Mouse (Mus musculus): ENCODE measurements around the gene Pxmp2. TPM values are rescaled to one million over a fixed set of nuclear protein-coding genes. Genes with fewer than 3 reads are reported as not detected.

Gene Pxmp2
- polyA plus RNA-seq, 1 experiment from 2014 or later = 6.6 TPM

DNA sequence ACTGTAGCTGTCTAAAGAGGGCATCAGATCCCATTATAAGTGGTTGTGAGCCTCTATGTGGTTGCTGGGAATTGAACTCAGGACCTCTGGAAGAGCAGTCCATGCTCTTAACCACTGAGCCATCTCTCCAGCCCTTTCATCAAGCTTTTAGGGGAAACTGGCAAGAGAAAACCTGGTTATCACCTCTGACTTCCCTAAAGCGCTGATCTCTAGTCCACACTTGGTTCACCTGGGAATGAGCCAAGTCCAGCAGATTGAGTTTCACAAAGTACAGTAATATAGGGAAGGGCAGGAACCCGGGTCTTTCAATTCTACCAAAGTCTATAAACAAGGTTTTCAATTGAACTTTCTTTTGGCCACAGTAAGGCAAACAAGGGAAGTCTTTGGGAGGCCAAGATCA is 4.0 kb downstream of the Pxmp2 start:
- Histone ChIP-seq H3K4me3 (replicated peaks) (no peak overlapping the region), H3K36me3 (no peaks in the 10 kb centered on the region), H3K27me3 (peaks cover 17% of the 10 kb centered on the region), H3K4me2 (replicated peaks) (no peak overlapping the region), H3K4me1 (peaks cover 10% of the 10 kb centered on the region), H3K9ac (no peak overlapping the region), H3K27ac (replicated peaks) (no peak overlapping the region), H3K9me3 (replicated peaks) (no peaks in the 10 kb centered on the region)
- 73% methylated on average over 2 of the region's 2 CpGs for WGBS
- no peak for ATAC-seq (ENCODE audit: insufficient number of reproducible peaks, low FRiP score, low TSS enrichment, low read depth)

DNA sequence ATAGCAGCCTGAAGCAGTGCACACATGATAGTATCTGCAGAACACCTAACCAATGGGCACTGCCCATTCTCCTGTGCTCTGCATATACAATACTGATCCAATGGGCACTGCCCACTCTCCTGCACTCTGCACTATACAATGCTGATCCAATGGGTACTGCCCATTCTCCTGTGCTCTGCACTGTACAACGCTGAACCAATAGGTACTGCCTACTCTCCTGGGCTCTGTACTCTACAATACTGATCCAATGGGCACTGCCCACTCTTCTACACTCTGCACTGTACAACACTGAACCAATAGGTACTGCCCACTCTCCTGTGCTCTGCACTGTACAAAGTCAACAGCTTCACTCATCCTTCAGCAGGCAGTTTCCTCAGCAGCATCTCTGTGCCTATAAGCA is 9.1 kb downstream of the Pxmp2 start:
- H3K27me3 ChIP-seq = no peaks in the 10 kb centered on the region
- no peak overlapping the region for H3K9ac ChIP-seq
- ATAC-seq (ENCODE audit: insufficient number of reproducible peaks, low FRiP score, low TSS enrichment, low read depth) = peak; percentile 63; the same call in 1 of the 2 replicates
- no peaks in the 10 kb centered on the region for H3K9me3 ChIP-seq (replicated peaks)
- no peak overlapping the region for H3K4me3 ChIP-seq (replicated peaks)
- H3K4me1 ChIP-seq = no peaks in the 10 kb centered on the region
- no peak overlapping the region for H3K4me2 ChIP-seq (replicated peaks)
- 92% methylated on average over 1 of the region's 1 CpGs for WGBS
- no peak overlapping the region for H3K27ac ChIP-seq (replicated peaks)
- no peaks in the 10 kb centered on the region for H3K36me3 ChIP-seq

DNA sequence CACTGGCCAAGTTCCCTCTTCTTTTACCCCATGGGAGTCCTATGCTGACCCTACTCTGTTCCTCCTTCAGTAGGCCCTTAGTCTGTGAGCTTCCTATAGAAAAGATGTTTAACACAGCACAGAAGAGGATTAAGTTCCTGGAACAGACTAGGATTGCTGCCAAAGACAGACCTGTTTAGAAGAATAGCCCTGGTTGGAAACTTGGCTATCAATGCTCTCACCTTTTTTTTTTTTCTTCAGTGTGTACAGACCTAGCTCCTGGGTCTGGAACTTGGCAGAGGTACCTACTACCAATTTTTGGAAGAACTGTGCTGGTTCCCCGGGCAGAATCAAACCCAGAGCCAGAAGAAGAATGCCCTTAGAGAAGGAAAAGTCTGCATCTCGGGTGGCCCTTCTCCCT is 9.6 kb downstream of the Pxmp2 start:
- H3K36me3 ChIP-seq = no peaks in the 10 kb centered on the region
- no peak overlapping the region for H3K27ac ChIP-seq (replicated peaks)
- H3K9me3 ChIP-seq (replicated peaks) = no peaks in the 10 kb centered on the region
- no peak overlapping the region for H3K4me3 ChIP-seq (replicated peaks)
- H3K9ac ChIP-seq = no peak overlapping the region
- 62% methylated on average over 2 of the region's 2 CpGs for WGBS
- ATAC-seq (ENCODE audit: insufficient number of reproducible peaks, low FRiP score, low TSS enrichment, low read depth) = no peak
- no peak overlapping the region for H3K4me2 ChIP-seq (replicated peaks)
- H3K4me1 ChIP-seq = no peaks in the 10 kb centered on the region
- H3K27me3 ChIP-seq = no peaks in the 10 kb centered on the region

DNA sequence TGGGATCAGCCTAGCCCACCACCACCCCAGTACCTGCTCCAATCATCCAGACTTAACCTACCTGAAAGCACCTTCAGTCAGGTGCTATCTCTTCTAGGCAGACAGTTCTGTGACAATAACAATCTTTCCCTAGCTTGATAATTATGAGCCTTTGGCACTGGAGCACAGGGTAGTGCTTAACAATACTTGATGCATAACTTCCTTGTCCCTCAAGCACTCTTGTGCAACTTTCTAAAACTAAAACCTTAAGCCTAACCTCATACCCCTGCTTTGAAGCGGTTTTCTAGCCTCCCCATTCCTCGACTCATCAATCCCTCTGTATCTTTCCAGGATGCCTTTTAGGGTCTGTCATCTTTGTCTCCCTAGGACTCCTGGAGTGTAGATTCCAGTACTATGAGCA is 11.1 kb downstream of the Pxmp2 start:
- 67% methylated on average over 2 of the region's 2 CpGs for WGBS
- Histone ChIP-seq H3K4me1 (no peaks in the 10 kb centered on the region), H3K4me2 (replicated peaks) (no peak overlapping the region), H3K27me3 (no peaks in the 10 kb centered on the region), H3K9me3 (replicated peaks) (no peaks in the 10 kb centered on the region), H3K4me3 (replicated peaks) (no peak overlapping the region), H3K36me3 (no peaks in the 10 kb centered on the region), H3K9ac (no peak overlapping the region), H3K27ac (replicated peaks) (no peak overlapping the region)
- ATAC-seq (ENCODE audit: insufficient number of reproducible peaks, low FRiP score, low TSS enrichment, low read depth) = no peak

DNA sequence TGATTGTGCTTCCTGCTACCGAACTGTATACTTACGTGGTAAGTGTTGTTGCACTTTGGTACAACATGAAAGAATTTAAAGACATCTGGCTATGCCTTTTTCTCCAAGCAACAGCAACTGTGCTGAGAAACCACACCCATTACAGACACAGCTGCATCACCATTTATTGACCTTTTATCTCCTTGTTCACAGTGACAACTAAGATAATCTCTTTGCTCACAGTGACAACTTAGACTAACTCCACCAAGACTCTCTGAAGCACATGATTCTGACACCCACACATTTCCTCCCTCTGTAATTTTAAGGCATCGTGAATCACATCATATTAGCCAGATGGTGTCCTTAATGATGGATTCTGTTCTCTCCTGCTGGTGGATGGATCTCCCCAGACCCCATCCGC is 11.8 kb downstream of the Pxmp2 start:
- ATAC-seq (ENCODE audit: insufficient number of reproducible peaks, low FRiP score, low TSS enrichment, low read depth) = no peak
- 73% methylated on average over 4 of the region's 4 CpGs for WGBS
- no peak overlapping the region for H3K4me2 ChIP-seq (replicated peaks)
- no peaks in the 10 kb centered on the region for H3K9me3 ChIP-seq (replicated peaks)
- H3K27ac ChIP-seq (replicated peaks) = no peak overlapping the region
- H3K36me3 ChIP-seq = no peaks in the 10 kb centered on the region
- no peak overlapping the region for H3K9ac ChIP-seq
- H3K4me3 ChIP-seq (replicated peaks) = no peak overlapping the region
- no peaks in the 10 kb centered on the region for H3K27me3 ChIP-seq
- no peaks in the 10 kb centered on the region for H3K4me1 ChIP-seq

DNA sequence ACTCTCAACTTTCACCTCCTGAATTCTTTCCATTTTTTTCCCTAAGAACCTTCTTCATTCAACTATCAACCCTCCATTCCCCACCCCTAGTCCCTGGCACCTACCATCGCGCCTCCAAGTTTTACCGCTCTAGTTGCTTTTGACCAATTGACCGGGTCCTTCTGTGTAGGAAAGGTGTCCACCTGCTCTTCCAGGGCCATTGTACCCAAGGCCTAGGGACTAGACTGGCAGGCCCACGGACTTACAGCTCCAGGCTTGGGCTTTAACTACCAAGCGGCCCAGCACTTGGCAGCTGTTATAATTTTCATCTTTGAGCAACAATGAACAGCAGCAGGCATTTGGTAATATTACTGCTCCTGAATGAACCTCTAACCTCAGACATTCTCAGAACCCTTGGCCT is 15.7 kb downstream of the Pxmp2 start:
- H3K27me3 ChIP-seq = no peaks in the 10 kb centered on the region
- H3K4me1 ChIP-seq = peaks cover 8% of the 10 kb centered on the region
- no peak overlapping the region for H3K9ac ChIP-seq
- no peak overlapping the region for H3K27ac ChIP-seq (replicated peaks)
- H3K9me3 ChIP-seq (replicated peaks) = no peaks in the 10 kb centered on the region
- 94% methylated on average over 6 of the region's 6 CpGs for WGBS
- H3K4me2 ChIP-seq (replicated peaks) = no peak overlapping the region
- H3K36me3 ChIP-seq = peaks cover 22% of the 10 kb centered on the region
- 0 out of 2 replicates have a peak overlapping the region, but pooled peaks have one; percentile 97 for H3K4me3 ChIP-seq (replicated peaks)
- no peak for ATAC-seq (ENCODE audit: insufficient number of reproducible peaks, low FRiP score, low TSS enrichment, low read depth)

DNA sequence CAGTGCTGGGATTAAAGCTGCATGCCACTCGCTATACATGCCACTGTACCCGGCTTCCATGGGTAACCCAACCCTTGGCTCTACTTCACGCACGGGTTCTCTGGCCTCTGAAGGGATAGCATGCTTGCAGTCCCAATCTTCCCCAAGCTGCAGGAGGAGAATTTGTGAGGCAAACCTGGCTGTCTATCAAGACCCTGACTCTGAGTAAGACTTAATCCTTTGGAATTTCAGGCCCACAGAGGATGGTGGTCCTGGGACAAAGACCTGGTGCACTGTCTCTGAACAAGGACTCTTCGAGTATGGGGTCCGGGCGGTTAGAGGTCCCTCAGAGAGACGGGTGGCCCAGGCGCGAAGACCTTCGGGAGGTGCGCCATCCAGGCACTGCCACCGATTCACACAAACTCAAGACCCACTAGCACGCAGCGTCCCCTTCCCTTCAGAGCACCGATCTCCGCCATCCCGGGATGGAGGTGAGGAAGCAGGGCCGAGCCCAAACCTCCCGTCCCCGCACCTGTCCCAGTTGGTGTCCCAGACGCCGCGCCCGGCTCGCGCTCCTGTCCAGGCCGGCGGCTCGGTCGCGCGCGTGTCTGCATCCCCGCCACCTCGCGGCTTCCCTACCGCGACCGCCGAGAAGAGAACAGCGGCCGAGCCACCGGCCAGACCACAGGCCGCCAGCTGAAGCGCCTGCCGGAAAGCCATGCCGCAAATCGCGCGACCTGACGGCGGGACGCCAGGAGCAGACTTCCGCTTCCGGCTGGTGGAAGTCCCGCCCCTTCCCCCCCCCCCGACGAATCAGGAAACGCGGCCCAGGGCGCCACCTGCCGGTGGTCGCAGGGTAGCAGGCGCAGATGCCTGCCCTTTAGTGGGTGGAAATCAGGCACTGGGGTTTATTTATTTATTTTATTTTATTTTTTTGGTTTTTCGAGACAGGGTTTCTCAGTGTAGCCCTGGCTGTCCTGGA is 16.6 kb downstream of the Pxmp2 start, which contains the start of gene Pgam5:
Gene Pgam5, minus strand, starts transcription at position 773 of the 961 bp plus-strand sequence.
- Histone ChIP-seq H3K27me3 (no peaks in the 10 kb centered on the region), H3K4me2 (replicated peaks) (peak within 1 kb of the TSS; percentile 84), H3K36me3 (peaks cover 30% of the 10 kb centered on the region), H3K27ac (replicated peaks) (no peak within 1 kb of the TSS; the same call in 1 of the 2 replicates), H3K4me1 (peaks cover 8% of the 10 kb centered on the region), H3K4me3 (replicated peaks) (peak within 1 kb of the TSS; percentile 97), H3K9ac (peak within 1 kb of the TSS; percentile 87), H3K9me3 (replicated peaks) (no peaks in the 10 kb centered on the region)
- under 1% methylated on average over 66 of the region's 66 CpGs for WGBS
- peak; percentile 85 for ATAC-seq (ENCODE audit: insufficient number of reproducible peaks, low FRiP score, low TSS enrichment, low read depth)

DNA sequence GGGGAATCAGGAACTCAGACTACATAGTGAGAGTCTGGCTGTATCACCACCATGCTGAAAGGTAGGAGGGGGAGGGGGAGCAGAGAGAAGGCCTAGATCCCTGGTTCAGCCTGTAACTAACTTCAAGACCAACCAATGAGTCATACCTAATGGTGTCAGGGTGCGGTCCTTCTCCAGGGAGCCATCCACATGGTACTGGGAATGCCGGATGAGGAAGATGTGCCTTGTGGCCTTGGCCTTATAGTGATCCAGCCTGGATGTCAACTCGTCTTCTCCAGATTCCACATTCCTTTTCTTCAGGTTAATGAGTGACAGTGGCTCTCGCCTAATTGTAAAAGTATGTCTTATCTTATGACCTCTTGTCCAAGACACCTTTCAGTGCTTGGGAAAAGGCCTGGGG is 19.0 kb downstream of the Pxmp2 start:
- no peaks in the 10 kb centered on the region for H3K27me3 ChIP-seq
- no peaks in the 10 kb centered on the region for H3K9me3 ChIP-seq (replicated peaks)
- H3K27ac ChIP-seq (replicated peaks) = no peak overlapping the region
- no peak overlapping the region for H3K4me2 ChIP-seq (replicated peaks)
- H3K36me3 ChIP-seq = peaks cover 40% of the 10 kb centered on the region
- ATAC-seq (ENCODE audit: insufficient number of reproducible peaks, low FRiP score, low TSS enrichment, low read depth) = no peak; the same call in 1 of the 2 replicates
- 87% methylated on average over 4 of the region's 4 CpGs for WGBS
- peaks cover 8% of the 10 kb centered on the region for H3K4me1 ChIP-seq
- no peak overlapping the region for H3K9ac ChIP-seq
- no peak overlapping the region for H3K4me3 ChIP-seq (replicated peaks)

DNA sequence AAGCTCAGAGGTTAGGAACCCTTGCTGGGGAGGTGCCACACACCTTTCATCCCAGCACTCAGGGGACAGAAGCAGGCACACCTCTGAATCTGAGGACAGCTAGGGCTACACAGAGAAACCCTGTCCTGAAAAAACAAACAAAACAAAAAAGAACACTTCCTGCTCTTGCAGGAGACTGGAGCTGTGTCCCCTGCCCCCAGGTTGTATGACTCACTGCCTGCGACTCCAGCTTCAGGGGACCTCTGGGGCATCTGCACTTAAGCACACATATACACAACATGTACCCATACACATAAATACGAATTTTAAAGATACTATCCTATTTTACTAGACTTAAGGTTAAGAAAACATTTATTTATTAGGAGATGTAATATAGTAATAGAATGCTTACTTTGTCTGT is 41.9 kb downstream of the Pxmp2 start:
- H3K36me3 ChIP-seq = peaks cover 78% of the 10 kb centered on the region
- no peak overlapping the region for H3K4me2 ChIP-seq (replicated peaks)
- H3K4me3 ChIP-seq (replicated peaks) = no peak overlapping the region
- ATAC-seq (ENCODE audit: insufficient number of reproducible peaks, low FRiP score, low TSS enrichment, low read depth) = no peak
- WGBS = 72% methylated on average over 2 of the region's 2 CpGs
- no peaks in the 10 kb centered on the region for H3K4me1 ChIP-seq
- no peak overlapping the region for H3K9ac ChIP-seq
- no peak overlapping the region for H3K27ac ChIP-seq (replicated peaks)
- no peaks in the 10 kb centered on the region for H3K27me3 ChIP-seq
- H3K9me3 ChIP-seq (replicated peaks) = no peaks in the 10 kb centered on the region

DNA sequence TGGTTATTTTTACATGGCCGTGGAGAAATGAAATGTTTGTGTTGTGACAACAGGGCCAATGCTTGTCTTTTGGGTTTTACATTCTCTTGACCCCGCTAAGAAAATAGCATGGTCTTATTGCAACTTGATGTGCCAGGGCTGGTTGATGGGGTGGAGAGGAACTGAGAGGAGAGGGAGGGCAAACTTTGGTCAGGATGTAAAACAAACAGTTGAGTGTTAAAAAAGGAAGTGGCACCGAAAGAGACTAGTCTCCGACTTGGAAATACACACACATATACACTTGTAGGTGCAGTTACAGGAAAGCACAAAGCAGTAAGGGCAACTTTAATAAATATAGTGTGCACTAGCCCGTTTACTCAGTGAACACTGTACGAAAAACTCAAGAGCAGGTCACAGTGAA is 53.6 kb downstream of the Pxmp2 start:
- no peak overlapping the region for H3K4me3 ChIP-seq (replicated peaks)
- H3K9ac ChIP-seq = no peak overlapping the region
- H3K4me1 ChIP-seq = peaks cover 16% of the 10 kb centered on the region
- no peak overlapping the region for H3K27ac ChIP-seq (replicated peaks)
- no peaks in the 10 kb centered on the region for H3K27me3 ChIP-seq
- 83% methylated on average over 6 of the region's 6 CpGs for WGBS
- peak overlapping the region; percentile 56; the same call in 1 of the 2 replicates for H3K4me2 ChIP-seq (replicated peaks)
- H3K36me3 ChIP-seq = peaks cover 28% of the 10 kb centered on the region
- ATAC-seq (ENCODE audit: insufficient number of reproducible peaks, low FRiP score, low TSS enrichment, low read depth) = no peak
- H3K9me3 ChIP-seq (replicated peaks) = no peaks in the 10 kb centered on the region

DNA sequence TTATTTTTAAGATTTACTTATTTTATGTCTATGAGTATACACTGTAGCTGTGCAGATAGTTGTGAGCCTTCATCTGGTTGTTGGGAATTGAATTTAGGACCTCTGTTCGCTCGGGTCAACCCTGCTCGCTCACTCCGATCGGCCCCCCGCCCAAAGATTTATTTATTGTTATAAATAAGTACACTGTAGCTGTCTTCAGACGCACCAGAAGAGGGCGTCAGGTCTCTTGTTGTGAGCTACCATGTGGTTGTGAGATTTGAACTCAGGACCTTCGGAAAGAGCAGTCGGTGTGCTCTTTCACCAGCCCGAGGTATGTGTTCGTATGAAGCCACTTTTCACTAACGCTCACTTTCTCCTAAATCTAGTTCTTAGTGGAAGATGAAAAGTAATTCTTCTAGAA is 54.3 kb downstream of the Pxmp2 start:
- Histone ChIP-seq H3K4me1 (peaks cover 16% of the 10 kb centered on the region), H3K27me3 (no peaks in the 10 kb centered on the region), H3K27ac (replicated peaks) (no peak overlapping the region), H3K4me2 (replicated peaks) (peak overlapping the region; percentile 56), H3K4me3 (replicated peaks) (peak overlapping the region; percentile 87), H3K36me3 (peaks cover 28% of the 10 kb centered on the region), H3K9me3 (replicated peaks) (no peaks in the 10 kb centered on the region), H3K9ac (peak overlapping the region; percentile 96)
- no peak for ATAC-seq (ENCODE audit: insufficient number of reproducible peaks, low FRiP score, low TSS enrichment, low read depth)
- 42% methylated on average over 13 of the region's 13 CpGs for WGBS
